Mouse (Mus musculus) lung, postnatal 0 days (tissue): Measurements from ENCODE around the gene a.

Experiments used
- CTCF ChIP-seq: IDR thresholded peaks from 2 replicates; pipeline ENCODE4 v1.5.1; 2016; ENCODE audit warnings: antibody characterized with exemption, mild to moderate bottlenecking
- EP300 ChIP-seq: IDR thresholded peaks from 2 replicates; pipeline ENCODE4 v1.6.1; 2016; ENCODE audit warnings: antibody characterized with exemption, mild to moderate bottlenecking, control low read depth

GRCm38 (mm10) chr2:154790656-154791483 is at the start of gene a, which contains the start of gene Raly:
- TF ChIP-seq CTCF = peak; percentile 31; the same call in 1 of the 2 replicates
- no peak for TF ChIP-seq EP300
